15 mouse cellular contexts compared by ENCODE assay signal in genomic region chr1:69708571-69708970, GRCm38 (mm10).
"Had no signal": no experiment of that assay in that cellular context is flagged by ENCODE, and none has a peak within 500 bp of the region (broad histone marks: within the 10 kb centered on the region; RNA-seq: fewer than 3 reads in every experiment).

No protein-coding gene starts in this region.

- DNase-seq: lung, adult 18-20 months; lung, embryonic 14.5 days; lung, postnatal 10 days; lung, postnatal 36 days; right cerebral cortex, postnatal 14 days; thymus, adult 2 months; thymus, postnatal 25 days; thymus, postnatal 4 days had no signal

- H3K4me2 ChIP-seq: lung, embryonic 14.5 days; midbrain, embryonic 11.5 days; midbrain, embryonic 13.5 days; neural tube, embryonic 12.5 days; stomach, embryonic 15.5 days had no signal

- ATAC-seq: midbrain, embryonic 13.5 days had no signal

- H3K9ac ChIP-seq: lung, embryonic 14.5 days; midbrain, embryonic 13.5 days; neural tube, embryonic 12.5 days; stomach, embryonic 15.5 days had no signal

- H3K27me3 ChIP-seq: megakaryocyte, embryonic 14.5 days; midbrain, embryonic 13.5 days; neural tube, embryonic 12.5 days; stomach, embryonic 15.5 days had no signal

- H3K4me1 ChIP-seq: megakaryocyte, embryonic 14.5 days; neural tube, embryonic 12.5 days; stomach, embryonic 15.5 days had no signal

- H3K36me3 ChIP-seq: midbrain, embryonic 13.5 days; neural tube, embryonic 12.5 days; stomach, embryonic 15.5 days had no signal

- H3K9me3 ChIP-seq: megakaryocyte, embryonic 14.5 days; midbrain, embryonic 13.5 days; neural tube, embryonic 12.5 days; stomach, embryonic 15.5 days had no signal

- H3K27ac ChIP-seq: macrophage; midbrain, embryonic 13.5 days; neural tube, embryonic 12.5 days; stomach, embryonic 15.5 days; stomach, postnatal 0 days had no signal

- H3K4me3 ChIP-seq: megakaryocyte, embryonic 14.5 days; midbrain, embryonic 13.5 days; neural tube, embryonic 12.5 days; stomach, embryonic 15.5 days had no signal
